Comparison of ENCODE assay signal across 13 mouse cellular contexts in genomic region chr17:42788686-42789453, GRCm38 (mm10). TPM values are rescaled to one million over a fixed set of nuclear protein-coding genes. Genes with fewer than 3 reads are reported as not detected.
A peak's percentile ranks its signal among the peaks of the same experiment; 100 is the strongest.
DNase-seq lines count a peak whose midpoint lies in the region; ATAC-seq and TF ChIP-seq lines count a peak whose summit lies in the region.
"Had no signal": no experiment of that assay in that cellular context is flagged by ENCODE, and none has a peak within 500 bp of the region (broad histone marks: within the 10 kb centered on the region; RNA-seq: fewer than 3 reads in every experiment).

No protein-coding gene starts in this region.

- H3K9ac ChIP-seq in embryonic facial prominence, embryonic 14.5 days (ENCODE audit: low read depth, low read length), result no peak overlapping the region
- H3K9ac ChIP-seq in kidney, embryonic 15.5 days, result no peak overlapping the region
- H3K9ac ChIP-seq in neural tube, embryonic 14.5 days (replicated peaks; ENCODE audit: low read depth, low read length), result no peak overlapping the region
- H3K9ac ChIP-seq: heart, embryonic 13.5 days; neural tube, embryonic 13.5 days had no signal

- TF ChIP-seq POLR2A in kidney, adult 2 months (IDR thresholded peaks at IDR 0.05; ENCODE audit: low read depth, low read length), result no peak

- no peak for ATAC-seq in embryonic facial prominence, embryonic 14.5 days (ENCODE audit: low read depth)
- peak; percentile 40 for ATAC-seq in kidney, embryonic 15.5 days (replicated peaks; ENCODE audit: low FRiP score)
- ATAC-seq in neural tube, embryonic 14.5 days (ENCODE audit: low read depth), result peak; percentile 31; the same call in 1 of the 2 replicates

- no peak overlapping the region for H3K4me3 ChIP-seq in embryonic facial prominence, embryonic 14.5 days (ENCODE audit: low read depth, low read length)
- no peak overlapping the region for H3K4me3 ChIP-seq in embryonic facial prominence, embryonic 10.5 days
- no peak overlapping the region for H3K4me3 ChIP-seq in kidney, embryonic 15.5 days (replicated peaks)
- no peak overlapping the region for H3K4me3 ChIP-seq in kidney, adult 2 months (ENCODE audit: insufficient read depth, low read depth, low read length)
- no peak overlapping the region for H3K4me3 ChIP-seq in neural tube, embryonic 14.5 days (ENCODE audit: low read depth, low read length)
- H3K4me3 ChIP-seq: forebrain, embryonic 10.5 days; heart, embryonic 13.5 days; megakaryocyte, embryonic 14.5 days; neural tube, embryonic 13.5 days had no signal

- no peak for TF ChIP-seq CTCF in kidney, adult 2 months (conservative IDR thresholded peaks at IDR 0.05; ENCODE audit: insufficient read depth, insufficient read length, low read depth, low read length)

- H3K36me3 ChIP-seq in embryonic facial prominence, embryonic 14.5 days (ENCODE audit: control insufficient read depth, insufficient read depth, low read length), result peaks cover 8% of the 10 kb centered on the region
- H3K36me3 ChIP-seq in embryonic facial prominence, embryonic 10.5 days (replicated peaks), result peaks cover 10% of the 10 kb centered on the region
- peaks cover 10% of the 10 kb centered on the region for H3K36me3 ChIP-seq in kidney, embryonic 15.5 days
- H3K36me3 ChIP-seq in kidney, adult 2 months (ENCODE audit: control insufficient read depth, insufficient read depth, low read length), result no peaks in the 10 kb centered on the region
- H3K36me3 ChIP-seq in neural tube, embryonic 14.5 days (ENCODE audit: control insufficient read depth, insufficient read depth, low read length), result no peaks in the 10 kb centered on the region

- DNase-seq in embryonic facial prominence, embryonic 14.5 days (ENCODE audit: low spot score), result peak; percentile 35
- DNase-seq in embryonic facial prominence, embryonic 10.5 days (ENCODE audit: low spot score), result no peak
- no peak for DNase-seq in kidney, adult 2 months
- no peak for DNase-seq in neural tube, embryonic 10.5 days (ENCODE audit: extremely low spot score, low spot score)
- no peak for DNase-seq in adrenal gland, postnatal 14 days
- no peak for DNase-seq in cerebellum, adult 11 months
- DNase-seq: right cerebral cortex, postnatal 25 days had no signal

- H3K27ac ChIP-seq in embryonic facial prominence, embryonic 14.5 days (replicated peaks; ENCODE audit: low read depth, low read length), result no peak overlapping the region
- no peak overlapping the region for H3K27ac ChIP-seq in embryonic facial prominence, embryonic 10.5 days (replicated peaks)
- H3K27ac ChIP-seq in kidney, embryonic 15.5 days, result no peak overlapping the region
- H3K27ac ChIP-seq in kidney, adult 2 months (ENCODE audit: insufficient read depth, low read depth, low read length), result no peak overlapping the region
- no peak overlapping the region for H3K27ac ChIP-seq in neural tube, embryonic 14.5 days (ENCODE audit: low read depth, low read length)
- H3K27ac ChIP-seq: forebrain, embryonic 10.5 days; heart, embryonic 13.5 days; neural tube, embryonic 13.5 days had no signal

- H3K4me1 ChIP-seq in embryonic facial prominence, embryonic 14.5 days (ENCODE audit: control insufficient read depth, insufficient read depth, low read length), result no peaks in the 10 kb centered on the region
- H3K4me1 ChIP-seq in embryonic facial prominence, embryonic 10.5 days, result no peaks in the 10 kb centered on the region
- 0 out of 2 replicates have a peak, but pooled peaks cover 5% of the 10 kb centered on the region for H3K4me1 ChIP-seq in kidney, embryonic 15.5 days
- no peaks in the 10 kb centered on the region for H3K4me1 ChIP-seq in kidney, adult 2 months (ENCODE audit: control insufficient read depth, insufficient read depth, low read length)
- H3K4me1 ChIP-seq in neural tube, embryonic 14.5 days (ENCODE audit: control insufficient read depth, insufficient read depth, low read length), result no peaks in the 10 kb centered on the region
- H3K4me1 ChIP-seq: forebrain, embryonic 10.5 days; neural tube, embryonic 13.5 days had no signal

- H3K9me3 ChIP-seq in embryonic facial prominence, embryonic 14.5 days (ENCODE audit: control insufficient read depth, low read length), result no peaks in the 10 kb centered on the region
- H3K9me3 ChIP-seq in embryonic facial prominence, embryonic 10.5 days, result no peaks in the 10 kb centered on the region
- no peaks in the 10 kb centered on the region for H3K9me3 ChIP-seq in kidney, embryonic 15.5 days (replicated peaks)
- H3K9me3 ChIP-seq in neural tube, embryonic 14.5 days (ENCODE audit: control insufficient read depth, low read length), result no peaks in the 10 kb centered on the region
- H3K9me3 ChIP-seq: forebrain, embryonic 10.5 days; heart, embryonic 13.5 days; megakaryocyte, embryonic 14.5 days; neural tube, embryonic 13.5 days had no signal

- 81% methylated on average over 5 of the region's 5 CpGs for WGBS in embryonic facial prominence, embryonic 14.5 days
- WGBS in embryonic facial prominence, embryonic 10.5 days, result 91% methylated on average over 5 of the region's 5 CpGs
- WGBS in kidney, embryonic 15.5 days, result 83% methylated on average over 5 of the region's 5 CpGs
- WGBS in kidney, adult 2 months, result 87% methylated on average over 5 of the region's 5 CpGs
- WGBS in neural tube, embryonic 14.5 days, result 89% methylated on average over 5 of the region's 5 CpGs

- H3K27me3 ChIP-seq in embryonic facial prominence, embryonic 14.5 days (replicated peaks; ENCODE audit: control insufficient read depth, insufficient read depth, low read length), result no peaks in the 10 kb centered on the region
- no peaks in the 10 kb centered on the region for H3K27me3 ChIP-seq in embryonic facial prominence, embryonic 10.5 days (replicated peaks; ENCODE audit: low read depth, poor library complexity, severe bottlenecking)
- H3K27me3 ChIP-seq in kidney, embryonic 15.5 days, result no peaks in the 10 kb centered on the region
- no peaks in the 10 kb centered on the region for H3K27me3 ChIP-seq in kidney, adult 2 months (replicated peaks; ENCODE audit: control insufficient read depth, insufficient read depth, low read length)
- no peaks in the 10 kb centered on the region for H3K27me3 ChIP-seq in neural tube, embryonic 14.5 days (ENCODE audit: control insufficient read depth, insufficient read depth, low read length)
- H3K27me3 ChIP-seq: heart, embryonic 13.5 days; megakaryocyte, embryonic 14.5 days; neural tube, embryonic 13.5 days had no signal

- H3K4me2 ChIP-seq in embryonic facial prominence, embryonic 14.5 days (ENCODE audit: low read depth, low read length), result no peak overlapping the region
- H3K4me2 ChIP-seq in kidney, embryonic 15.5 days, result no peak overlapping the region
- H3K4me2 ChIP-seq in neural tube, embryonic 14.5 days (ENCODE audit: low read depth, low read length), result no peak overlapping the region
- H3K4me2 ChIP-seq: heart, embryonic 13.5 days; neural tube, embryonic 13.5 days had no signal

RNA-seq across cellular contexts. Expression of gene Adgrf2, which starts 46.9 kb away (rescaled TPM):
- 0.50 and 0.85 TPM in 2 replicates for polyA plus RNA-seq in embryonic facial prominence, embryonic 14.5 days (2014; fragmentation: Nextera tagmentation; extraction: Ambion mirVana)
- polyA plus RNA-seq in embryonic facial prominence, embryonic 10.5 days (2016; fragmentation: Nextera tagmentation; extraction: Ambion mirVana), result 0.06 TPM in 2 replicates
- 0.15 TPM in 1 of 2 replicates, not detected in the other for polyA plus RNA-seq in kidney, embryonic 15.5 days (2015; fragmentation: Nextera tagmentation; extraction: Ambion mirVana)
- 0.08 and 0.19 TPM in 2 replicates for polyA plus RNA-seq in kidney, adult 2 months (2012; rRNA removed)
- polyA plus RNA-seq in neural tube, embryonic 14.5 days (2014; fragmentation: Nextera tagmentation; extraction: Ambion mirVana), result 0.08 and 0.10 TPM in 2 replicates
- 0.11 TPM in 1 of 2 replicates, not detected in the other for total RNA-seq in adrenal gland, postnatal 14 days (2021)
- polyA plus RNA-seq: forebrain, embryonic 10.5 days; neural tube, embryonic 13.5 days had no signal
